Mouse (Mus musculus) hindbrain, embryonic 13.5 days (tissue): ENCODE data around the gene Tmem253. TPM values are rescaled to one million over a fixed set of nuclear protein-coding genes. Genes with fewer than 3 reads are reported as not detected.

Source experiments
- polyA plus RNA-seq: library from polyadenylated mRNA; unstranded; fragments of >200 nt; fragmentation: Nextera tagmentation; extraction: Ambion mirVana; gene quantifications from 2 replicates; pipeline ENCODE4 v1.2.1, GENCODE M21; 2015

Gene Tmem253
- polyA plus RNA-seq, 1 experiment from 2014 or later = 0.84 TPM

Other genes with a start within 250 kb of the Tmem253 start
- gene Ang4, start 242.1 kb upstream of the Tmem253 start, polyA plus RNA-seq = not detected in 2 replicates
- not detected in 2 replicates for gene AY358078, start 215.6 kb upstream of the Tmem253 start, polyA plus RNA-seq
- not detected in 2 replicates for gene Ear6, start 162.0 kb upstream of the Tmem253 start, polyA plus RNA-seq
- 82.5 and 86.0 TPM in 2 replicates for gene Mettl17, start 130.8 kb upstream of the Tmem253 start, polyA plus RNA-seq
- 1.7 and 1.8 TPM in 2 replicates for gene Slc39a2, start 122.8 kb upstream of the Tmem253 start, polyA plus RNA-seq
- 108 and 144 TPM in 2 replicates for gene Ndrg2, start 101.5 kb upstream of the Tmem253 start, polyA plus RNA-seq
- gene Tppp2, start 97.2 kb upstream of the Tmem253 start, polyA plus RNA-seq = not detected in 2 replicates
- not detected in 2 replicates for gene Rnase13, start 92.9 kb upstream of the Tmem253 start, polyA plus RNA-seq
- gene Arhgef40, start 30.9 kb upstream of the Tmem253 start, polyA plus RNA-seq = 76.8 and 83.1 TPM in 2 replicates
- gene Zfp219, start 5.1 kb downstream of the Tmem253 start, polyA plus RNA-seq = 30.5 and 33.1 TPM in 2 replicates
- not detected in 2 replicates for gene Olfr221, start 26.8 kb downstream of the Tmem253 start, polyA plus RNA-seq
- gene Hnrnpc, start 88.4 kb downstream of the Tmem253 start, polyA plus RNA-seq = 623 and 652 TPM in 2 replicates
- 51.5 and 54.6 TPM in 2 replicates for gene Rpgrip1, start 95.0 kb downstream of the Tmem253 start, polyA plus RNA-seq
- gene Supt16, start 181.8 kb downstream of the Tmem253 start, polyA plus RNA-seq = 55.0 and 57.1 TPM in 2 replicates
- gene Chd8, start 242.1 kb downstream of the Tmem253 start, polyA plus RNA-seq = 42.4 and 43.8 TPM in 2 replicates